11 mouse cellular contexts compared by ENCODE assay signal in genomic region chr16:24199408-24200167, GRCm38 (mm10).
DNase-seq lines count a peak whose midpoint lies in the region; ATAC-seq and TF ChIP-seq lines count a peak whose summit lies in the region.
"Had no signal": no experiment of that assay in that cellular context is flagged by ENCODE, and none has a peak within 500 bp of the region (broad histone marks: within the 10 kb centered on the region; RNA-seq: fewer than 3 reads in every experiment).

No protein-coding gene starts in this region.

- H3K9ac ChIP-seq in intestine, embryonic 15.5 days, result no peak overlapping the region
- H3K9ac ChIP-seq in heart, adult 2 months (ENCODE audit: low read depth, low read length), result no peak overlapping the region
- H3K9ac ChIP-seq: embryonic facial prominence, embryonic 12.5 days; forebrain, embryonic 12.5 days had no signal

- H3K27ac ChIP-seq in intestine, embryonic 15.5 days, result peak overlapping the region; percentile 17; the same call in 1 of the 2 replicates
- no peak overlapping the region for H3K27ac ChIP-seq in heart, adult 2 months
- H3K27ac ChIP-seq in cerebellum, adult 2 months (ENCODE audit: insufficient read depth, low read length), result no peak overlapping the region
- H3K27ac ChIP-seq: embryonic facial prominence, embryonic 12.5 days; forebrain, embryonic 12.5 days had no signal

- H3K9me3 ChIP-seq in intestine, embryonic 15.5 days, result no peaks in the 10 kb centered on the region
- H3K9me3 ChIP-seq: embryonic facial prominence, embryonic 12.5 days; forebrain, embryonic 12.5 days had no signal

- H3K4me1 ChIP-seq in intestine, embryonic 15.5 days (replicated peaks), result no peaks in the 10 kb centered on the region
- no peaks in the 10 kb centered on the region for H3K4me1 ChIP-seq in heart, adult 2 months (ENCODE audit: control insufficient read depth, insufficient read depth, low read length)
- H3K4me1 ChIP-seq in cerebellum, adult 2 months (ENCODE audit: control insufficient read depth, insufficient read depth, low read length), result peaks cover 4% of the 10 kb centered on the region; the same call in 1 of the 2 replicates
- H3K4me1 ChIP-seq: forebrain, embryonic 12.5 days had no signal

- no peak overlapping the region for H3K4me3 ChIP-seq in intestine, embryonic 15.5 days (replicated peaks)
- H3K4me3 ChIP-seq in heart, adult 2 months, result no peak overlapping the region
- no peak overlapping the region for H3K4me3 ChIP-seq in cerebellum, adult 2 months (replicated peaks; ENCODE audit: insufficient read depth, low read depth, low read length)
- H3K4me3 ChIP-seq: embryonic facial prominence, embryonic 12.5 days; forebrain, embryonic 12.5 days had no signal

- DNase-seq in 416B (ENCODE audit: low read depth) (peak; percentile 87), adipocyte (ENCODE audit: low spot score) (peak; percentile 81)
- DNase-seq in lung, postnatal 4 days, result peak; percentile 51 to 55
- no peak for DNase-seq in cerebellum, adult 9-11 months
- no peak for DNase-seq in kidney, adult 9 months
- no peak for DNase-seq in heart, adult 2 months
- DNase-seq in cerebellum, adult 2 months, result no peak
- DNase-seq: cerebellum, adult 11-12 months had no signal

- H3K27me3 ChIP-seq in intestine, embryonic 15.5 days (replicated peaks), result no peaks in the 10 kb centered on the region
- no peaks in the 10 kb centered on the region for H3K27me3 ChIP-seq in heart, adult 2 months (ENCODE audit: control insufficient read depth, insufficient read depth, low read length)
- H3K27me3 ChIP-seq in cerebellum, adult 2 months (ENCODE audit: control insufficient read depth, insufficient read depth, low read length), result no peaks in the 10 kb centered on the region
- H3K27me3 ChIP-seq: embryonic facial prominence, embryonic 12.5 days; forebrain, embryonic 12.5 days had no signal

- TF ChIP-seq CTCF in heart, adult 2 months (IDR thresholded peaks at IDR 0.05), result no peak
- TF ChIP-seq CTCF in cerebellum, adult 2 months (IDR thresholded peaks at IDR 0.05; ENCODE audit: borderline replicate concordance, insufficient read depth, low read depth, low read length), result no peak

- ATAC-seq in intestine, embryonic 15.5 days, result peak; percentile 93

- TF ChIP-seq EP300 in heart, adult 2 months (IDR thresholded peaks at IDR 0.05; ENCODE audit: insufficient read depth, low read depth, low read length), result no peak

- H3K4me2 ChIP-seq in intestine, embryonic 15.5 days (replicated peaks), result no peak overlapping the region
- H3K4me2 ChIP-seq: embryonic facial prominence, embryonic 12.5 days; forebrain, embryonic 12.5 days had no signal

- 73% methylated on average over 18 of the region's 18 CpGs for WGBS in intestine, embryonic 15.5 days
- WGBS in heart, adult 2 months, result 85% methylated on average over 18 of the region's 18 CpGs
- WGBS in cerebellum, adult 2 months, result 92% methylated on average over 18 of the region's 18 CpGs

- no peaks in the 10 kb centered on the region for H3K79me2 ChIP-seq in heart, adult 2 months (replicated peaks; ENCODE audit: control insufficient read depth, insufficient read depth, low read length)

- no peaks in the 10 kb centered on the region for H3K36me3 ChIP-seq in intestine, embryonic 15.5 days
- H3K36me3 ChIP-seq in heart, adult 2 months (ENCODE audit: control insufficient read depth, insufficient read depth, low read length), result no peaks in the 10 kb centered on the region
- H3K36me3 ChIP-seq: embryonic facial prominence, embryonic 12.5 days; forebrain, embryonic 12.5 days had no signal

- intact Hi-C loops in heart, adult 2 months (cut with DNase I), result no loop called here

- TF ChIP-seq POLR2A in heart, adult 2 months (IDR thresholded peaks at IDR 0.05; ENCODE audit: insufficient read depth, low read depth, low read length), result no peak
- no peak for TF ChIP-seq POLR2A in cerebellum, adult 2 months (IDR thresholded peaks at IDR 0.05; ENCODE audit: borderline replicate concordance, insufficient read depth, low read length)

Comparison
In these comparisons a context has a peak if more than half of its experiments do, and no peak if none do; other contexts are left out.
1. DNase-seq: peak in 416B (single experiment), adipocyte (single experiment) and lung, postnatal 4 days (2 of 2); none in cerebellum, adult 9-11 months (single experiment), kidney, adult 9 months (single experiment), heart, adult 2 months (0 of 2) and cerebellum, adult 2 months (0 of 2).